Mouse (Mus musculus) telencephalon, adult 2 months (tissue): ENCODE measurements around the gene Gtf3a.

Experiments used
- DNase-seq: peaks from one replicate; pipeline ENCODE4 v3.0.0-alpha.2; 2011; ENCODE audit warnings: low read depth, low spot score

Gene Gtf3a

GRCm38 (mm10) chr5:146981376-146981775, 32.9 kb downstream of the Gtf3a start:
- no peak for DNase-seq

GRCm38 (mm10) chr5:146983216-146983615, 34.8 kb downstream of the Gtf3a start:
- no peak for DNase-seq

- DNase-seq, result no peak
Observed at GRCm38 (mm10) chr5:146985725-146986433, 37.4 kb downstream of the Gtf3a start.

GRCm38 (mm10) chr5:146987588-146987987, 39.1 kb downstream of the Gtf3a start:
- no peak for DNase-seq

- no peak for DNase-seq
Observed at GRCm38 (mm10) chr5:146989051-146989450, 40.6 kb downstream of the Gtf3a start.

- no peak for DNase-seq
Observed at GRCm38 (mm10) chr5:146993509-146993908, 45.1 kb downstream of the Gtf3a start.

GRCm38 (mm10) chr5:146994973-146995372, 46.5 kb downstream of the Gtf3a start:
- no peak for DNase-seq

- no peak for DNase-seq
Observed at GRCm38 (mm10) chr5:146996812-146997211, 48.4 kb downstream of the Gtf3a start.

GRCm38 (mm10) chr5:146998802-146999201, 50.3 kb downstream of the Gtf3a start:
- no peak for DNase-seq

GRCm38 (mm10) chr5:147001312-147001711, 52.9 kb downstream of the Gtf3a start:
- DNase-seq, result no peak

GRCm38 (mm10) chr5:147003303-147003702, 54.8 kb downstream of the Gtf3a start:
- DNase-seq, result no peak
